Mouse (Mus musculus) lung, embryonic 15.5 days (tissue): ENCODE results near the gene Hoxd8. TPM values are rescaled to one million over a fixed set of nuclear protein-coding genes. Genes with fewer than 3 reads are reported as not detected.

Experiments
- ATAC-seq: fragments of 200-750 bp; cut with Nextera tagmentation; 2 replicates; pipeline ENCODE4 v1.8.0; 2017; ENCODE audit warnings: moderate number of reproducible peaks, borderline replicate concordance; ENCODE audit not compliant: low FRiP score, low TSS enrichment; ENCODE audit errors: extremely low read depth
- H3K27ac ChIP-seq: fragments of 300-500 bp; sonication (generic); 2 replicates; pipeline ENCODE4 v1.5.1; 2015; ENCODE audit warnings: moderate library complexity, mild to moderate bottlenecking, inconsistent platforms
- H3K27me3 ChIP-seq: fragments of 300-500 bp; sonication (generic); 2 replicates; pipeline ENCODE4 v1.6.1; 2015; ENCODE audit warnings: inconsistent platforms
- H3K36me3 ChIP-seq: fragments of 300-500 bp; sonication (generic); 2 replicates; pipeline ENCODE4 v1.6.1; 2015; ENCODE audit warnings: inconsistent platforms
- H3K4me1 ChIP-seq: fragments of 300-500 bp; sonication (generic); 2 replicates; pipeline ENCODE4 v1.6.1; 2015; ENCODE audit warnings: inconsistent platforms
- H3K4me2 ChIP-seq: fragments of 300-500 bp; sonication (generic); 2 replicates; pipeline ENCODE4 v1.6.1; 2015; ENCODE audit warnings: inconsistent platforms, mild to moderate bottlenecking, moderate library complexity
- H3K4me3 ChIP-seq: fragments of 300-500 bp; sonication (generic); 2 replicates; pipeline ENCODE4 v1.5.1; 2015; ENCODE audit warnings: mild to moderate bottlenecking, inconsistent platforms
- H3K9ac ChIP-seq: fragments of 300-500 bp; sonication (generic); 2 replicates; pipeline ENCODE4 v1.6.1; 2015; ENCODE audit warnings: inconsistent platforms
- H3K9me3 ChIP-seq: fragments of 300-500 bp; sonication (generic); 2 replicates; pipeline ENCODE4 v1.6.1; 2016; ENCODE audit warnings: inconsistent platforms
- WGBS: fragments of 180-500 bp; shearing (Covaris S2); methylation state at CpG from one replicate; pipeline ENCODE4 v1.1.7; 2015; 5-methylcytosine and 5-hydroxymethylcytosine counted together
- polyA plus RNA-seq: library from polyadenylated mRNA; unstranded; fragments of >200 nt; fragmentation: Nextera tagmentation; extraction: Ambion mirVana; gene quantifications from 2 replicates; pipeline ENCODE4 v1.2.1, GENCODE M21; 2015

Hoxd8 gene
- polyA plus RNA-seq, 1 experiment from 2014 or later, result 0.39 TPM

GRCm38 (mm10) chr2:74735851-74736687, 31.7 kb downstream of the Hoxd8 start:
- Histone ChIP-seq H3K36me3 (no peaks in the 10 kb centered on the region), H3K27ac (no peak overlapping the region), H3K27me3 (peaks cover 100% of the 10 kb centered on the region), H3K9ac (no peak overlapping the region), H3K9me3 (no peaks in the 10 kb centered on the region), H3K4me2 (peak overlapping the region; percentile 28), H3K4me3 (peak overlapping the region; percentile 19), H3K4me1 (peaks cover 17% of the 10 kb centered on the region)
- under 1% methylated on average over 42 of the region's 42 CpGs for WGBS
- ATAC-seq, result no peak

GRCm38 (mm10) chr2:74736688-74737577, 32.5 kb downstream of the Hoxd8 start:
- ATAC-seq, result no peak
- Histone ChIP-seq H3K4me3 (peak overlapping the region; percentile 19; the same call in 1 of the 2 replicates), H3K4me1 (peaks cover 17% of the 10 kb centered on the region), H3K9ac (no peak overlapping the region), H3K4me2 (no peak overlapping the region), H3K27ac (no peak overlapping the region), H3K9me3 (no peaks in the 10 kb centered on the region), H3K27me3 (peaks cover 99% of the 10 kb centered on the region), H3K36me3 (no peaks in the 10 kb centered on the region)
- WGBS, result 5% methylated on average over 15 of the region's 15 CpGs

- Histone ChIP-seq H3K27me3 (peaks cover 99% of the 10 kb centered on the region), H3K4me1 (peaks cover 15% of the 10 kb centered on the region), H3K36me3 (no peaks in the 10 kb centered on the region), H3K4me2 (no peak overlapping the region), H3K9ac (no peak overlapping the region), H3K4me3 (no peak overlapping the region), H3K27ac (no peak overlapping the region), H3K9me3 (no peaks in the 10 kb centered on the region)
- no peak for ATAC-seq
- 5% methylated on average over 7 of the region's 7 CpGs for WGBS
Observed at GRCm38 (mm10) chr2:74737578-74738070, 33.2 kb downstream of the Hoxd8 start.

- WGBS, result 3% methylated on average over 20 of the region's 20 CpGs
- no peak overlapping the region for H3K9ac ChIP-seq
Observed at GRCm38 (mm10) chr2:74738623-74739475, 34.4 kb downstream of the Hoxd8 start.

GRCm38 (mm10) chr2:74739476-74739800, 35.0 kb downstream of the Hoxd8 start:
- Histone ChIP-seq H3K27me3 (peaks cover 99% of the 10 kb centered on the region), H3K4me3 (no peak overlapping the region), H3K4me1 (peaks cover 13% of the 10 kb centered on the region), H3K9me3 (no peaks in the 10 kb centered on the region), H3K27ac (no peak overlapping the region), H3K4me2 (no peak overlapping the region), H3K36me3 (no peaks in the 10 kb centered on the region), H3K9ac (no peak overlapping the region)
- WGBS, result 11% methylated on average over 2 of the region's 2 CpGs
- ATAC-seq, result no peak

More at GRCm38 (mm10) chr2:74738623-74739475, 34.4 kb downstream of the Hoxd8 start:
- H3K4me2 ChIP-seq, result no peak overlapping the region
- H3K4me3 ChIP-seq, result no peak overlapping the region
- no peak for ATAC-seq
- no peak overlapping the region for H3K27ac ChIP-seq
- H3K36me3 ChIP-seq, result no peaks in the 10 kb centered on the region
- peaks cover 99% of the 10 kb centered on the region for H3K27me3 ChIP-seq
- H3K9me3 ChIP-seq, result no peaks in the 10 kb centered on the region
- H3K4me1 ChIP-seq, result peaks cover 13% of the 10 kb centered on the region

- no peak for ATAC-seq
- Histone ChIP-seq H3K4me1 (peaks cover 13% of the 10 kb centered on the region), H3K36me3 (no peaks in the 10 kb centered on the region), H3K9ac (no peak overlapping the region), H3K4me3 (no peak overlapping the region), H3K4me2 (no peak overlapping the region), H3K27ac (no peak overlapping the region), H3K27me3 (peaks cover 99% of the 10 kb centered on the region), H3K9me3 (no peaks in the 10 kb centered on the region)
- 5% methylated on average over 14 of the region's 14 CpGs for WGBS
Observed at GRCm38 (mm10) chr2:74739869-74740268, 35.5 kb downstream of the Hoxd8 start.

- no peak overlapping the region for H3K4me2 ChIP-seq
- no peaks in the 10 kb centered on the region for H3K36me3 ChIP-seq
- 2% methylated on average over 43 of the region's 43 CpGs for WGBS
- no peak overlapping the region for H3K9ac ChIP-seq
- peaks cover 99% of the 10 kb centered on the region for H3K27me3 ChIP-seq
- no peak overlapping the region for H3K4me3 ChIP-seq
- no peak for ATAC-seq
- H3K4me1 ChIP-seq, result peaks cover 12% of the 10 kb centered on the region
- H3K9me3 ChIP-seq, result no peaks in the 10 kb centered on the region
- H3K27ac ChIP-seq, result no peak overlapping the region
Observed at GRCm38 (mm10) chr2:74740311-74741091, 36.1 kb downstream of the Hoxd8 start.

GRCm38 (mm10) chr2:74741252-74741978, 37.0 kb downstream of the Hoxd8 start:
- no peak for ATAC-seq
- H3K9ac ChIP-seq, result no peak overlapping the region
- H3K27ac ChIP-seq, result no peak overlapping the region
- H3K27me3 ChIP-seq, result peaks cover 99% of the 10 kb centered on the region
- H3K4me1 ChIP-seq, result peaks cover 5% of the 10 kb centered on the region; the same call in 1 of the 2 replicates
- H3K4me3 ChIP-seq, result no peak overlapping the region
- H3K9me3 ChIP-seq, result no peaks in the 10 kb centered on the region
- WGBS, result 24% methylated on average over 2 of the region's 3 CpGs
- no peaks in the 10 kb centered on the region for H3K36me3 ChIP-seq
- no peak overlapping the region for H3K4me2 ChIP-seq

GRCm38 (mm10) chr2:74741979-74742277, 37.5 kb downstream of the Hoxd8 start:
- H3K4me2 ChIP-seq, result no peak overlapping the region
- no peak overlapping the region for H3K9ac ChIP-seq
- H3K27ac ChIP-seq, result no peak overlapping the region
- H3K36me3 ChIP-seq, result no peaks in the 10 kb centered on the region
- no peaks in the 10 kb centered on the region for H3K9me3 ChIP-seq
- peaks cover 99% of the 10 kb centered on the region for H3K27me3 ChIP-seq
- ATAC-seq, result no peak
- no peak overlapping the region for H3K4me3 ChIP-seq
- peaks cover 8% of the 10 kb centered on the region; the same call in 1 of the 2 replicates for H3K4me1 ChIP-seq

- H3K27ac ChIP-seq, result no peak overlapping the region
- peaks cover 12% of the 10 kb centered on the region; the same call in 1 of the 2 replicates for H3K4me1 ChIP-seq
- H3K27me3 ChIP-seq, result peaks cover 99% of the 10 kb centered on the region
- ATAC-seq, result no peak
- no peaks in the 10 kb centered on the region for H3K9me3 ChIP-seq
- no peaks in the 10 kb centered on the region for H3K36me3 ChIP-seq
- no peak overlapping the region for H3K4me3 ChIP-seq
- no peak overlapping the region for H3K9ac ChIP-seq
- WGBS, result 7% methylated on average over 6 of the region's 6 CpGs
- H3K4me2 ChIP-seq, result no peak overlapping the region
Observed at GRCm38 (mm10) chr2:74745540-74746297, 41.3 kb downstream of the Hoxd8 start.
